Mouse (Mus musculus) common myeloid progenitor, adult 5-6 weeks (primary cell): ENCODE data around the gene Cmc4. TPM values are rescaled to one million over a fixed set of nuclear protein-coding genes. Genes with fewer than 3 reads are reported as not detected.

Source experiments
- ATAC-seq: replicated peaks from 2 replicates; pipeline ENCODE4 v1.8.0; 2016; ENCODE audit warnings: low read depth, mild to moderate bottlenecking, moderate TSS enrichment, inconsistent platforms; ENCODE audit not compliant: poor library complexity, severe bottlenecking
- total RNA-seq: library from RNA; stranded (forward); fragments of 200-1000, 187-1606 nt; gene quantifications from 2 replicates; pipeline ENCODE4 v1.2.3, GENCODE M21; 2017

Gene Cmc4
- total RNA-seq: 5.4 and 13.7 TPM in 2 replicates

DNA sequence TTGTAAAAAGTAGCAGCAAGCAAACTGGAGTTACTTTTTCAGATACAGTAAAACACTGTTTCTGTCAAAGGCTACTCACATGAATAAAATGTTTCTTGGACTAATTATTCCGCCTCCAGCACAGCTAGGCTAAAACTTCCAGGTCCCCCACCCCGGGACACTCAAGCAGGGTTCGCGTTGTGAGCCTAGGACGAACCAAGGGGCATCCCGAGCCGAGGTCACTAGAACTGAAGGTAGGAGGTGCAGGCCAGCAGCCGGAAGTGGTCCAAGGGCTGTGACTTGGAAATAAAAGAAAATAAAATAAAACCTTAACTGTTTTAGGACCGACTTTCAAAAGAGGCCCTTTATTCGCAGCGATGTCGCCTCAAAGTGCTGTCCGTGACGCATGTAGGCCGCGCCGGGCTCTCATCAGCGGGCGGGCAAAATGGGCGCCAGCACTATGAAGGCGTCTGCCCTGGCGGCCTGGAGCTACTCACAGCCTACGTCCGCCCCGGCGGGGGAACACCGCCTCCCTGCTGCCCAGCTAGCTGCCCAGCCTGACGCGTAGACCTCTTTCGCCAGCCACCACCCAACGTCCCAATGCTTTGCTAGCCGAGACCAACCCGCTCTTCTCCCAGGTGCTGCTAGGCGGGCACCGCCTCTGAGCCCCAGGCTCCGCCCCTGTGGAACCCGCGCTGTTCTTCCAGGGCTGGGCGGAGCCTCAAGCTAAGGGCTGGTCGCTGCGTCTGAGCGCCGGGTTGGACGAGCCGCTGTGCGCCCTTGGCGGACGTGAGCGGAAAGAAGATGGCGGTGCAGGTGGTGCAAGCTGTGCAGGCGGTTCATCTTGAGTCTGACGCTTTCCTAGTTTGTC is at the start of gene Cmc4, which contains the start of the genes Mtcp1 and Brcc3:
Gene Cmc4 (minus strand): TSS at position 649 of the 850 bp plus-strand sequence.
Gene Mtcp1 (minus strand): TSS at position 653 of the 850 bp plus-strand sequence.
Gene Brcc3 (plus strand): TSS at position 693 of the 850 bp plus-strand sequence.
- peak; percentile 98 for ATAC-seq

DNA sequence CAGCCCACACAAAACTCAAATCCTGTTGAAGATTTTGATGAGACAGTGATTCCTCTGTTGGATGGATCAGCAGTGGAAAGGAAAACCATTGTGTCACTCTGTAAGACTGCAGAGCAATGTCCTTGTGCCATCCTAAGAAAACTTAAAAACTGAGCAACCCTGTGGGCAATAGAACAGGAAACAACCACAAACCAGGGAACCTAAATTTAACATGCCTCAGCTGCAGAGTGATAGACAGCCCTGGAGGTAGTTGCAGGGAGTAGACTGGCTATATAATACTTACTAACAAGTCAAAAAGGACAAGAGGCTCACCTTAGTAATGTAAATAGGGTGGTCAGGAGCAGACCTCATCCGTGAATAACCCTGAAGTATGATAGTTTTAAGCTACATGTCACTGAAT is 38.2 kb upstream of the Cmc4 start:
- ATAC-seq: peak; percentile 65

DNA sequence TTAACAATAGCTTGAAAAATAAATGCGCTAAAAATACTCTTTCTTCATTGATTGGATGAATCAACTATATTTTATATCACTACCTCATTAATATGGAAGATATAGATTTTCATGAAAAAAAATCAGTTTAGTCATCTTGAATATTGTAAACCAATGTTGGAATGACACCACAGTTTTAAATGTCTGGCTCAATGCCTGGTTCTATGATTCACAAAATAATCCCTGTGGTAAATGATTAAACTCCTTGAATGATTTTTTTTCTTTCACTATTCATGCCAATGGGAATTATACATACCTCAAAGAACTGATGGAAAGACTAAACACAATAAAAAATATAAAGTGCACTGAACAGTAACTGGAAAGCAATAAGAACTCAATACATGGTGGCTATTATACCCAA is 6.7 kb downstream of the Cmc4 start:
- ATAC-seq: no peak

DNA sequence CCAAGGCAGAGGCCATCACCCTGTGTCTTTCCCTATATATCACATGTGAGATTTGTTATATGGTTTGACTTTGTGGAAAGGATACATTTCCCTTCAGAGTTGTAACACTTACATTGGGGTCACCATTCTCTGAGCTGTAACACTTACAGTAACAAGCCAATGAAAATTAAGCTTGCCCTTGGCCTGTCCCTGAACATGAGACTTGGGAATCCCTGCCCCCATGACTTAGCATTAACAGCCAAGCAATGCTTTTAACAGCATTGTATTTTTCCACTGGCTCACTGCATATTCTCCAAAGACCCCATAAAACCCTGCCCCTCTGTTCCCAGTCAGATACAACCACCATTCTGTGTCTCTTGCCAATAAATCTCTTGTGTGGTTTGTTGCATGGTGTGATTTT is 13.0 kb downstream of the Cmc4 start:
- peak; percentile 16; the same call in 1 of the 2 replicates for ATAC-seq

DNA sequence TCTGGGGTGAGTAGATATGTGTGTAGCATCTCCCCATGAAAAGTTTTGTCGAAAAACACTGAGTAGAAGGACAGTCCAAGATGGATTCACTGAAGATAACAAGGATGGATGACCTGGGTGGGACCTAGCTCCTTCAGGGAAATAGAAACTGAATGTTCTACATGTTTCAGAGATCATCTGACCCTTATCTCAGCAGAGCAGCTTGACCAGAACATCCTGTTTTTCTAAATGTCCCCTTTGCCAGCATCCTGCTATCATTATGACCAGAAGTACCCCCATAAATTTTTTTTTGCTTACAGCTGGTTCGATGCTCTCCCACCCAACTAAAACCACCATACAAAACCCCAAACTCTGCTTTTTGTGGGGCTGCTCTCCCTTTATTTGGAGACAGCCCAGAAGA is 13.7 kb downstream of the Cmc4 start:
- peak; percentile 98 for ATAC-seq

DNA sequence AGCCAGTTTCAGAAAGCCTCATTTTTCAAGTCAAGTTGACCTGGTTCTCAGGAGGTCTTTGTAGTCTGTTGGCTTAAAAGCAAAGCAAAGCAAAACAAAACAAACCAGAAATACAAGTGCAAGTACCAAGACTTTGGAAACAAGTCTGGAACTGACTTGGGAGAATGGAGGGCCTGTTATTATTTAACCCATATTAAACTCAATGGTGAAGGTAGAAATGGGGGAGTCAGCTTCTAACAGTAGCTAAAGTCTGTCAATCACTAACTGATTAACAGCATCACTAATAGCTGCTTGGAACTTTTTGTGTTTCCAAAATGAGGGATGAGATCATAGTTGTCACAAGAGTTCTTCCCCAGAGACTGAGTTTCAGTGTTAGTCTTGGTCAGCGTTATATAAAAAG is 16.9 kb downstream of the Cmc4 start:
- ATAC-seq: no peak

DNA sequence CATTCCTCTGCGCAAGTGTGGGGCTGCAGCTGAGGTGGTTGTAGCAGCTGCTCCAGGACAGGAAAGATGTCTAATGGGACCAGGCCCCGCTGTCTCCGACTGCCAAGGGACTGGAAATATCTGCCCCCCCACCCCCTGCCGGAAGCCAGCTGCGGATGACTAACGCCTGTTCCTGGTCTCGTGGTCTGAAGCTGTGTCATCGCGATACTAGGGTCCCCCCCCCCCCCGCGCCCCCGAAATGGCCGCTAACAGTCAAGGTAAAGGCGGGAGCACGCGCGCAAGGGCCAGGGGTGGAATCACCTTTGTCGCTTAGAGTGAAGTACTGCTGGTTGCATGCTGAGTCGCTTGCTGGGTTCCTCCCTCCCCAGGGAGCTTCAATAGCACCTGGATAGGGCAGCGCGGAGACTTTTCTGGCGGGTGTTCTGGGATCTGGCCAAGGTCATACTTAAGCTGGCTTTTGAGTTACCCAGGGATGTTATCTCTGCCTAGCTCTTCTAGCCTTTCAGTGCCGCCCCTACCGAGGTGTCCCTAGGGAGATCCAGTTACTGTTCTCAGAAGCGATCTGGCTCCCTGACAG is 34.1 kb downstream of the Cmc4 start, which contains the start of the genes Fundc2 and F8:
Gene Fundc2 (plus strand): TSS at position 205 of the 577 bp plus-strand sequence.
Gene F8 (minus strand): TSS at position 421 of the 577 bp plus-strand sequence.
- peak; percentile 98 for ATAC-seq

DNA sequence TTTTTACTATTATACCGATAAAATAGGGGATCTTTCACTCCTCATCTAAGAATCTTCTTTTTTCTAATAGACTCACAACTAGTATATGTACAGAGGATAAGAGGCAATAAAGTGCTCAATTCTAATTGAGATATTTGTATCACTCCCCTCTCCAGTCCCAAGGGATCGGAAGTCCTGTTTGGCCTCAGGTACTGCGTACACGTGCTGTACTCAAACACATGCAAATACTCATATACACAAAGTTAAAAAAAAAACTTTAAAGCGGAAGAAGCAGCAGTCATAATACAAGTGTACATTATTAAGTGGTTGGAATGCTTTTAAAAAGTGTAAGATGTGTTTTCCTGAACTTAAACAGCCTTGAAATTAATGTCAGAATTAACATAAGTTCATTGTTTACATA is 34.7 kb downstream of the Cmc4 start:
- 0 out of 2 replicates have a peak, but pooled peaks have one; percentile 1 for ATAC-seq

DNA sequence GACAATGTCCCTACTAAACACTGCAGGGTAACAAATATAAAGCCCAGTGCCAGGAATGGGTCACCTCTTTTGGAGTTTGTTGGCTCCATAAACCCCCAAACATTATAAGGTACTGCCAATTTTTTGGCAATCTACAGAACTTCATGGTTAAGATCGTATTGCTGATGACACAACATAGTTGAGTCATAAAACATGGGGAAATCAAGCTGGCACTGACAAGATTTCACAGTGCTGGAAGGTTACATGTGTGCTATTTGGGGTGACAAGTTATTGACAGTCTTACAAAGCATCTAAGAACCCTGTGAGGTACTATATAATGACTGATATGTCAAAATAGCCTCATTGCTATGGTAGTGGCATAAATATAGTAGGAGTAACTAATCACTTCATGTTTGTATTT is 35.2 kb downstream of the Cmc4 start:
- ATAC-seq: no peak

DNA sequence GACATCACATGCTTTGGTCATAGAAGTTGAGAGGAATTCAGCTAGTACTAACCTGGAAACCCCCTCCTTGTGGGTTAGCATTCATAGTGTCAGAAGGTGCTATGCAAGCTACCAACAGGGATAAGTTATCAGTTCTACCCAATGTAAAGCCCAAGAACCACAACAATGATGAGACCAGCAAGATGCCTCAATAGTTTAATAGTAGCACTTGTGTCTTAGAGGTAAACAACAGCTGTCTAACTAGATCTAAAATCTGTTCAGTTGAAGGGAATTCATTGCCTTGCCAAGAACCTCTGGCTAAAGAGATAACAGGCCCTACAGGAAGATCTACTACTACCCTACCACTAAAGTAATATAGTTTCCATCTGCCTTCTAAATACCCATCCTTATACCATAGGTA is 39.6 kb downstream of the Cmc4 start:
- ATAC-seq: peak; percentile 50; the same call in 1 of the 2 replicates

DNA sequence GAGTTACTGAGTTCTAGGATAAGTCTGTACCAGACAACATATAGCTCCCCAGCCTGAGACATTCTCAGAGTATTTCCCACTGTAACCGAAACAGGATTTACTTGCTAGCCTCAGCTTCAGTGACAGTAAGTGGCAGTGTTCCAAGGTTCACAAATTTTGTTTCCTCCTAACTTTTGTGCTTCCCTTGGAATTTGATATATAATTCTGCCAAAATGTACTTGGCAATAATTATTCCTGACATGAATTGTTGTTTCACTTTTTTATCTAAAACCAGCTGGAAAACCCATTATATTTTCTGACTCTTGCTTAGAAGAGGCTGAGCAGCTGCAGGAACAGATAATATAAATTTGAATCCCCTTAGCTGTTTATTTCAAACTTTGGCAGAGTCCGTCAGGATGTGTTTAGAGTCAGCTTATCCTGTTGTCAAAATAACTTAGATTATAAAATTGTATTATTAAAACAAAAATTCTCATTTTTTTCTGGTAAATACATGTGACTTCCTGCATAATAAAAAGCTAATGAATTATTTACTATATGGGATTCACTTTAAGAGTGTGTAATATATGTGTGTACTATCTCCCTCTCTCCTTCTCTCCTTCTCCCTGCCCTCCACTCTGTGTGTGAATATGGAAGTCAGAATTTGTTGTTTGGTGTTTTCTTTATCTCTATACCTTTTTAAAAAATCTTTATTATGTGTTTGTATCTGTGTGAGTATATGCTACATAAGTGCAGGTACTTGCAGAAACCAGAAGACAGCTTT is 43.5 kb downstream of the Cmc4 start:
- no peak for ATAC-seq

DNA sequence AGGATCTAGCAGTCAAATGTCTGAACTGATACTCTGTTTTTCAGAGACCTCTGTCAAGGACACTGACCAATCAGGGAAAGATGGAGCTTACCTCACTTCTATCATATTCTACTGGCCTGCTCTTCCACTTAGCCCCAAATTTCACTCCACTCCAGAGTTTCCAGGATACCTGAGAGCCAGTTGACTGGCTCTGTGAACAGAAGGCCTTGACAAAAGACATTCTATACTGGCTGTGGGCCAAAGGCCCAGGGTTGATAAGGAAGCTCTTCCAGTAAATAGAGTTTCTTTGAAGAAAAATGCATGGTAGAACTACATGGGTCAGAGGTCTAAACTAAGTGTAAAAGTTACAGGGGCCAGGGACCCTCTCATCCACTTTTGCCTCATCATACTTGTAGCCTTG is 46.2 kb downstream of the Cmc4 start:
- no peak for ATAC-seq

Other genes with a start within 250 kb of the Cmc4 start
- 74.0 and 116 TPM in 2 replicates for gene Fundc2, start 34.2 kb downstream of the Cmc4 start, total RNA-seq
- gene F8, start 34.0 kb downstream of the Cmc4 start, total RNA-seq: 0.64 and 1.3 TPM in 2 replicates
- 8.3 and 13.1 TPM in 2 replicates for gene Mtcp1, start within 50 bp of the Cmc4 start, total RNA-seq
- 34.0 and 41.9 TPM in 2 replicates for gene Brcc3, start within 50 bp of the Cmc4 start, total RNA-seq
- 149 and 163 TPM in 2 replicates for gene Vbp1, start 97.7 kb upstream of the Cmc4 start, total RNA-seq
- not detected in 2 replicates for gene Rab39b, start 161.6 kb upstream of the Cmc4 start, total RNA-seq